Mouse (Mus musculus) hindbrain, postnatal 0 days (tissue): ENCODE data around the gene Colq. TPM values are rescaled to one million over a fixed set of nuclear protein-coding genes. Genes with fewer than 3 reads are reported as not detected.

Source experiments
- ATAC-seq: fragments of 200-750 bp; cut with Nextera tagmentation; 2 replicates; pipeline ENCODE4 v1.8.0; 2017; ENCODE audit warnings: mild to moderate bottlenecking, moderate TSS enrichment, moderate library complexity
- DNase-seq: peaks from one replicate; pipeline ENCODE4 v3.0.0-alpha.2; 2015; ENCODE audit warnings: low spot score
- H3K27ac ChIP-seq: fragments of 300-500 bp; sonication (generic); 2 replicates; pipeline ENCODE4 v1.5.1; 2014; ENCODE audit warnings: mild to moderate bottlenecking
- H3K27me3 ChIP-seq: fragments of 300-500 bp; sonication (generic); 2 replicates; pipeline ENCODE4 v1.6.1; 2014; ENCODE audit warnings: low read length, mixed read lengths; ENCODE audit not compliant: insufficient read depth
- H3K36me3 ChIP-seq: fragments of 300-500 bp; sonication (generic); 2 replicates; pipeline ENCODE4 v1.6.1; 2014; ENCODE audit warnings: low read length, mixed read lengths; ENCODE audit not compliant: insufficient read depth
- H3K4me1 ChIP-seq: fragments of 300-500 bp; sonication (generic); 2 replicates; pipeline ENCODE4 v1.6.1; 2014; ENCODE audit warnings: antibody characterized with exemption, low read length, mixed read lengths; ENCODE audit not compliant: insufficient read depth
- H3K4me2 ChIP-seq: fragments of 300-500 bp; sonication (generic); 2 replicates; pipeline ENCODE4 v1.6.1; 2014; ENCODE audit warnings: low read depth, mild to moderate bottlenecking, low read length, moderate library complexity, mixed read lengths
- H3K4me3 ChIP-seq: fragments of 300-500 bp; sonication (generic); 2 replicates; pipeline ENCODE4 v1.5.1; 2014; ENCODE audit warnings: low read length
- H3K9ac ChIP-seq: fragments of 300-500 bp; sonication (generic); replicated peaks from 2 replicates; pipeline ENCODE4 v1.6.1; 2014; ENCODE audit warnings: mild to moderate bottlenecking, low read length, moderate library complexity, mixed read lengths
- H3K9me3 ChIP-seq: fragments of 300-500 bp; sonication (generic); 2 replicates; pipeline ENCODE4 v1.6.1; 2016; ENCODE audit warnings: low read length, mixed read lengths
- CTCF ChIP-seq: IDR thresholded peaks from 2 replicates; pipeline ENCODE4 v1.5.1; 2016; ENCODE audit warnings: antibody characterized with exemption, control low read depth, low read depth
- WGBS: fragments of 180-500 bp; shearing (Covaris S2); extraction: QIAGEN DNeasy Blood & Tissue Kit; methylation state at CpG from one replicate; pipeline ENCODE4 v1.1.7; 2014; 5-methylcytosine and 5-hydroxymethylcytosine counted together
- polyA plus RNA-seq: library from polyadenylated mRNA; unstranded; fragments of >200 nt; fragmentation: Nextera tagmentation; extraction: Ambion mirVana; gene quantifications from 2 replicates; pipeline ENCODE4 v1.2.1, GENCODE M21; 2015
- total RNA-seq: library from RNA; depleted of rRNA; stranded (reverse); fragments of >200 nt; gene quantifications from 2 replicates; pipeline ENCODE4 v1.2.3, GENCODE M21; 2014

Colq gene
- total and polyA plus RNA-seq, 2 experiments from 2014 or later = 0.63 to 0.80 TPM

DNA sequence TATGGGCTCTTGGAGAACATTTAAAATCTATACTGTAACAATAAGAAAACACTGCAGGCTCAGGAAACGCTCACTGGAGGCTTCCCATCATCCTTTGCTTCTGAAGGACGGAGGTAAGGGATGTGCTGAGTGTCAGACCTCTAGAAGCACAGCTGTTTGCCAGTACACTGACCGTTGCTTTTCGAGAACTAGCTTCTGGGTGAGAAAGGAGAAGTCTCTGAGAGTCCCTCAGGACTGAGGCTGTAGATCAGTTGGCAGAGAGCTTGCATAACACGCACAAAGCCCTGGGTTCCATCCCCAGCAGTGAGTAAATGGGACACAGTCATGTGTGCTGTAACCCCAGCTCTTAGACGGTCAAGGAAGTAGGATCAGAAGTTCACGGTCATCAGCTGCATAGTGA lies 5.3 kb upstream of the Colq start:
- Histone ChIP-seq H3K4me1 (no peaks in the 10 kb centered on the region), H3K9me3 (no peaks in the 10 kb centered on the region), H3K4me3 (no peak overlapping the region), H3K9ac (no peak overlapping the region), H3K36me3 (no peaks in the 10 kb centered on the region), H3K27me3 (no peaks in the 10 kb centered on the region), H3K4me2 (no peak overlapping the region), H3K27ac (no peak overlapping the region)
- no peak for TF ChIP-seq CTCF
- WGBS = 78% methylated on average over 7 of the region's 7 CpGs
- ATAC-seq (no peak), DNase-seq (no peak)

DNA sequence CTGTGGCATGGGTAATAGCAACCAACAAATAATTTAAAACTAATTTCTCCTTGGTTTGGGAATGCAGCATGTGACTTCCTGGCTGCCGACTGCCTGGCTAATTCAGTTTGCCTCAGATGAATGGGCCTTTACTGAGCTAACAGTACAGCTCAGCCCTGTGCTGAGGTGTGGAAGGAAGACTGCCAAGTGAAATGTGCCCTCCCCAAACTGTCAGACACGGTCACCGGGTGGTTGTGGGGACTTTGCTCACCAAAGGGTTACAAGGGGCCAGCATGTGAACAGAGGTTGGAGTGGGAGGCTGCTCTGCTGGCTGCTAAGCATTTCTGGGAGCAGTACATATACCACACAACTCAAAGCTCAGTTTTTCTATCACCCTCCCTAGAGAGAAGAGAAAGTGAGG lies 3.5 kb upstream of the Colq start:
- Histone ChIP-seq H3K27ac (no peak overlapping the region), H3K27me3 (no peaks in the 10 kb centered on the region), H3K4me1 (no peaks in the 10 kb centered on the region), H3K9ac (no peak overlapping the region), H3K36me3 (no peaks in the 10 kb centered on the region), H3K9me3 (no peaks in the 10 kb centered on the region), H3K4me3 (no peak overlapping the region), H3K4me2 (no peak overlapping the region)
- DNase-seq (peak; percentile 5), ATAC-seq (no peak)
- 63% methylated on average over 3 of the region's 3 CpGs for WGBS
- TF ChIP-seq CTCF = no peak

DNA sequence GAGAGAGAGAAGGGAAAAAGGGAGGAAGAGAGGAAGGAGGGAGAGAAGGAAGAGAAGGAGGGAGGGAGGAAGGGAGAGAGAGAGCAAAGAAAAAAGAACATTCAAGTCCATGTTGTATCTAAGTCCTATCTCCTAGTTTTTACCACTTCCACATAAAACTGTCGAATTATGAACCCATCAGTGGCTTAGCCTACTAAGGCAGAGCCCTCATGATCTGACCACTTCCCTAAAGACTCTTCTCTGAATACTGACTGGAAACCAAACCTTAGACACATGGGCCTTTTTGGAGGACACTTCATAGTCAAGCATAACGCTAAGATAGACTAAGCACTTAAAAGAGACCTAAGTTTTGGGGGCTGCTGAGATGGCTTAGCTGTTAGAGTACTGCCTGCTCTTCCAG lies 1.9 kb upstream of the Colq start:
- 79% methylated on average over 2 of the region's 2 CpGs for WGBS
- Histone ChIP-seq H3K36me3 (no peaks in the 10 kb centered on the region), H3K27ac (no peak overlapping the region), H3K4me1 (no peaks in the 10 kb centered on the region), H3K4me3 (no peak overlapping the region), H3K9me3 (no peaks in the 10 kb centered on the region), H3K4me2 (no peak overlapping the region), H3K9ac (no peak overlapping the region), H3K27me3 (no peaks in the 10 kb centered on the region)
- DNase-seq (no peak), ATAC-seq (no peak)
- TF ChIP-seq CTCF = no peak

DNA sequence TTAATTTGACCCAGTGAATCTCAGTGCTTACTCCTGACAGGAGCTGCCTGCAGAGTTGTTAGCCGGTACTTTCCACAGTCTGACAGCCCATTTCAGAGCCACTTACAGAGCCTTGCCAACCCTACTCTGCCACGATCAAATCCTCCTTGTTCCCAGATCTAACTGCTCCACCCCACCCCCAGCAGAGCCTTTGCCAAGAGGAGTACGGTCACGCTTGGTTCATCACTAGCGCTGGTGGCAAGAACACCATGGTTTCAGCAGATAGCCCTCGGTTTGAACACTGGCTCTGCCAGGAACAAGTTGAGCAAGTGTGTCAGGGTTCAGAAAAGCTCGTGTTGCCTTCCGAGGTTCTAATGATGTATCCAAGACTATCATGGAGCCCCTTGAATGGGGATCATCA lies 4.7 kb downstream of the Colq start:
- H3K4me3 ChIP-seq = no peak overlapping the region
- 74% methylated on average over 8 of the region's 8 CpGs for WGBS

DNA sequence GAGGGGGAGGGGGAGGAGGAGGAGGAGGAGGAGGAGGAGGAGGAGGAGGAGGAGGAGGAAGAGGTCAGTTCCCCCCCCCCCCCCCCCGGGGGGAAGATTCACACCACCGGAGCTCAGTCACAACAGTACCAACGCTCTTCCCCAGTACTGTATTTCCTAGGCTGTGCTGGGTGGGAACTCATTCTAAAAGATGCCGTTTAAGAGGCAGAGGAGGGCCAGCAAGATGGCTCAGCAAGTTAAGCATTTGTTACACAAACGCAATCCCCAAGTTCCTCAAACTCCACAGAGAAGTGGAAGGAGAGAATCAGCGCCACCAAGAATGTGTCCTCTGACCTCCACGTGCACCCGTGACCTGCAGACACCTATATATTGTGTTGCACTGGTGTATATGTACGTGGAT lies 8.1 kb downstream of the Colq start:
- Histone ChIP-seq H3K9me3 (no peaks in the 10 kb centered on the region), H3K4me2 (no peak overlapping the region), H3K27ac (no peak overlapping the region), H3K4me3 (no peak overlapping the region), H3K36me3 (no peaks in the 10 kb centered on the region), H3K27me3 (no peaks in the 10 kb centered on the region), H3K4me1 (no peaks in the 10 kb centered on the region), H3K9ac (no peak overlapping the region)
- no peak for TF ChIP-seq CTCF
- 92% methylated on average over 8 of the region's 9 CpGs for WGBS
- no peak for ATAC-seq
- no peak for DNase-seq

More for the DNA sequence above, 4.7 kb downstream of the Colq start:
- Histone ChIP-seq H3K9me3 (no peaks in the 10 kb centered on the region), H3K27ac (no peak overlapping the region), H3K36me3 (no peaks in the 10 kb centered on the region), H3K4me1 (no peaks in the 10 kb centered on the region), H3K4me2 (no peak overlapping the region), H3K9ac (no peak overlapping the region), H3K27me3 (no peaks in the 10 kb centered on the region)
- TF ChIP-seq CTCF = no peak
- no peak for DNase-seq
- ATAC-seq = no peak

DNA sequence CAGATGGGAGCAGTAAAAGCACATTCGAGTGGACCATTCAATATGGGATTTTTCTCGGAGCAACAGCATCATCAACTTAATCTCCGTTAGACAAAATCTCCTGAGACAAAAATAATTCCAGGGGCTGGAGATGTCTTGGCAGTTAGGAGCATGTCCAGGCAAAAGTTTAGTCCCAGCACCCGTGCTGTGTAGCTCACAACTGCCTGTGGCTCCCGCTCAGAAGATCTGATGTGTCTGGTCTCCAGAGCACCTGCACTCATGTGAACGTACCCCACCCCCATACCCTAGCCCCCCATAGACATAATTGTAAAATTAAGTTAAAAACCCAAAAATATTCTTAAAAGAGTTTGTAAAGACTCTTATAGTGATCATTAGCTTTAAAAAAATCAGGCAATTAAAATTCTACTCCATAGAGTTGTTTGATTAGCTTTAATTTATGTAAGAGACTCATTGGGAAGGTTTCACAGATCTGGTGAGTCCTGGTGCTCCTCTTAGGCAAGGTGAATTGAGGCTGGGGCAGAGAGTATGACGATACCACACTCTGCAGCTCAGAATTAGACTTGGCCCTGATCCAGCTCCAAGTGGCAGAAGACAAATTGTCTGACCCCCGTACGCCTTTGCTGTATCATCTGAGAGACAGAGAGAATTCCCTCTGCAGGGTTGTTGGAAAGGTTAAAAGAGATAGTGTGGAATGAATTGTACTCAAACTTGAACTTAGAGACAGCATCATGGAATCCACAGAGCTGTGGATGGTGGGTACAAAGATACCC lies 13.0 kb downstream of the Colq start:
- H3K27ac ChIP-seq = no peak overlapping the region
- H3K4me1 ChIP-seq = no peaks in the 10 kb centered on the region
- H3K4me3 ChIP-seq = no peak overlapping the region
- no peaks in the 10 kb centered on the region for H3K9me3 ChIP-seq
- 46% methylated on average over 9 of the region's 9 CpGs for WGBS
- peak; percentile 9 for DNase-seq
- no peak overlapping the region for H3K4me2 ChIP-seq
- no peak for TF ChIP-seq CTCF
- H3K9ac ChIP-seq = no peak overlapping the region
- no peak for ATAC-seq
- H3K27me3 ChIP-seq = no peaks in the 10 kb centered on the region
- no peaks in the 10 kb centered on the region for H3K36me3 ChIP-seq
